Mouse (Mus musculus): ENCODE results near the gene Dad1.

GRCm38 (mm10) chr14:54228933-54229713, 24.8 kb downstream of the Dad1 start:
- TF ChIP-seq POLR2A (IDR thresholded peaks at IDR 0.05; ENCODE audit: borderline replicate concordance, control insufficient read depth, low read depth, low read length) (no peak), CTCF (IDR thresholded peaks at IDR 0.05; ENCODE audit: control insufficient read depth, insufficient read depth, low read length) (no peak)

All from bone marrow, adult 2 months (tissue).